Mouse (Mus musculus): ENCODE data around the gene Ahcyl2. TPM values are rescaled to one million over a fixed set of nuclear protein-coding genes. Genes with fewer than 3 reads are reported as not detected.
A peak's percentile ranks its signal among the peaks of the same experiment; 100 is the strongest.

The Ahcyl2 gene
- 37.2 and 41.3 TPM in 2 replicates for polyA plus RNA-seq (2011; ENCODE audit: insufficient read depth, insufficient read length, low read depth, missing spikeins)

DNA sequence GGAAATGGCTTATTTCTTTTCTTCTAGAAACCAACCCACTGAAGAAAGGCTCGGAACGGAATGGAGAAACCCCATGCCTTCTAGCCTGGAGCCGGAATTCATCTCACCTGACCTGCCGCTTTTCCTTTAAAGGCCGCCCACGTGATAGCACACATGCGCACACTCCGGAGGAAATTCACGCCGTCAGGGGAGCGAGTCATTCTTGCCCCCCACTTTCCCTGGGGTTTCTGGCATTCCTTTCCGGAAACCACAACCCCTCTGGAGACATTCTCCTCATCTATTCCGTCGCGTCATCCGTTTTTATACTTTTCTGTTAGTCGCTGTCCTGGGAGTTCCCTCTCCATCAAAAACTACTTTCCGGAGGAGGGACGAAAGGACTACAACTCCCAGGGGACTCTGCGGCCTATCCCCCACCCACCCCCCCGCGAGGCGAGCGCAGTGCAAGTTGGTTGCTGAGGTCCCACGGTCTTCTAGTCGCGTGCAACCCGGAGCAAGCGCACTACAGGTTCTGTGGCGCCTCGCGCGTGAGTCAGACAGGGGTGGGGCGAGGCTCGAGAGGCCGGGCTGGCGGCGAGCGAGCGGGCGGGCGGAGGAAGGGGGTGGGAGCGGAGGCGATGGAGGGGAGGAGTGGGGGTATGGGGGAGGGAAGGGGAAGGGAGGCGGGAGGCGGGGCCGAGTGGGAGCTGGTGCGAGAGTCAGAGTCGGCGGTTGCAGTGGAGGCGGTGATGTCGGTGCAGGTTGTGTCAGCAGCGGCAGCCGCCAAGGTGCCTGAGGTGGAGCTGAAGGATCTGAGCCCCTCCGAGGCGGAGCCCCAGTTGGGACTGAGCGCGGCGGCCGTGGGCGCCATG lies at the start of gene Ahcyl2:
Gene Ahcyl2 (plus strand): TSS at position 199 of the 848 bp plus-strand sequence.
- no peaks in the 10 kb centered on the region for H3K36me3 ChIP-seq (ENCODE audit: control insufficient read depth, insufficient read depth, low read length, poor library complexity, severe bottlenecking)
- H3K4me1 ChIP-seq (ENCODE audit: control insufficient read depth, insufficient read depth, low read length) = no peaks in the 10 kb centered on the region
- TF ChIP-seq POLR2A (IDR thresholded peaks at IDR 0.05; ENCODE audit: insufficient read depth, low read length) = peak; percentile 62
- TF ChIP-seq EP300 (IDR thresholded peaks at IDR 0.05; ENCODE audit: insufficient read depth, low read depth, low read length) = no peak
- TF ChIP-seq CTCF (IDR thresholded peaks at IDR 0.05; ENCODE audit: low read depth, low read length) = no peak
- peak within 1 kb of the TSS; percentile 73 for H3K27ac ChIP-seq (ENCODE audit: insufficient read depth, low read length)
- H3K27me3 ChIP-seq (ENCODE audit: control insufficient read depth, insufficient read depth, low read length, poor library complexity, severe bottlenecking) = no peaks in the 10 kb centered on the region
- peak within 1 kb of the TSS; percentile 96 for H3K4me3 ChIP-seq (ENCODE audit: low read depth, low read length)
- peak within 1 kb of the TSS; percentile 85 for H3K9ac ChIP-seq (ENCODE audit: low read depth, poor library complexity, severe bottlenecking)
- H3K9me3 ChIP-seq (replicated peaks; ENCODE audit: control insufficient read depth, insufficient read depth, low read length, poor library complexity, severe bottlenecking) = no peaks in the 10 kb centered on the region

DNA sequence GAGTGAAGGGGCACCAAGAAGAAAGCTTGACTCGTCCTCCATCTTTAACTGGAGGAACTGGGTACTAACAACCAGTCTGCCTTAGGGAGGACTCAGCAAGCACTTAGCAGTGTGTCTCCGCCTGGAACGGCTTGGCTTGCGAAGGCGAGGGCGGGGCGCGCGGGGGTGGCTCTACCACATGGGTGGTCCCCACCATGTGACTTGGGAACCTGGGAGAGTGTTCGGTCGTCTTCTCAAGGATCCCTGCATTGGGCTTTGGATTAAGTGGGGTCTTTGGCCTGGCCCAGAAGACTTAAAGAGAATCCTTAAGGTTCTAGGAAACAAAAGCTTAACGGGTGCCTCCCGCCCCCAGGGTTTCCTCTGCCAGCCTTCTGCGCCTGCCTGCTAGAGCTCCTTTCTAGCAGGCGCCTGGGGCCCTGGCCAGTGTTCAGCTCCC lies 48.9 kb upstream of the Ahcyl2 start:
- Histone ChIP-seq H3K4me3 (ENCODE audit: low read depth, low read length) (peak overlapping the region; percentile 33), H3K27me3 (ENCODE audit: control insufficient read depth, insufficient read depth, low read length, poor library complexity, severe bottlenecking) (no peaks in the 10 kb centered on the region), H3K4me1 (ENCODE audit: control insufficient read depth, insufficient read depth, low read length) (no peaks in the 10 kb centered on the region), H3K9ac (ENCODE audit: low read depth, poor library complexity, severe bottlenecking) (peak overlapping the region; percentile 37), H3K27ac (ENCODE audit: insufficient read depth, low read length) (peak overlapping the region; percentile 30; the same call in 1 of the 2 replicates), H3K9me3 (replicated peaks; ENCODE audit: control insufficient read depth, insufficient read depth, low read length, poor library complexity, severe bottlenecking) (no peaks in the 10 kb centered on the region), H3K36me3 (ENCODE audit: control insufficient read depth, insufficient read depth, low read length, poor library complexity, severe bottlenecking) (no peaks in the 10 kb centered on the region)
- TF ChIP-seq CTCF (IDR thresholded peaks at IDR 0.05; ENCODE audit: low read depth, low read length) (no peak), EP300 (IDR thresholded peaks at IDR 0.05; ENCODE audit: insufficient read depth, low read depth, low read length) (peak; percentile 45; the same call in 1 of the 2 replicates), POLR2A (IDR thresholded peaks at IDR 0.05; ENCODE audit: insufficient read depth, low read length) (no peak)

DNA sequence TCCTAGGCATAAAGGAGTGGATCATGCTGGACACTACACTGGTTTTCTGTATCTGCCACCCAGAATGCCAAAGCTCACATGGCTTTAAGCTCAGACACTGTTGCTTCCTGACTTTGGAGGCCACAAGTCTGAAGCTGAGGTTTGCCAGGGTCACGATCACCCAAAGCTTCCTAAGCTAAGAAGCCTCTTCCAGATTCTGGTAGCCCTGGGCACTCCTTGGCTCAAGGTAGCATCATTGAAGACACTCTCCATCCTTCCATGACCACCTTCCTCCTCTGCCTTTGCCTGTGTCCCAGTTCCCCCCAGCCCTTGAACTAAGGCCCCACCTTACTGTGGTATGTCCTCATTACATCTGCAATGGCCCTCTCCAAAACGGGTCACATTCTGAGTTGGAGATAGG lies 45.9 kb upstream of the Ahcyl2 start:
- Histone ChIP-seq H3K9ac (ENCODE audit: low read depth, poor library complexity, severe bottlenecking) (no peak overlapping the region), H3K27ac (ENCODE audit: insufficient read depth, low read length) (no peak overlapping the region), H3K4me1 (ENCODE audit: control insufficient read depth, insufficient read depth, low read length) (no peaks in the 10 kb centered on the region), H3K4me3 (ENCODE audit: low read depth, low read length) (no peak overlapping the region), H3K9me3 (replicated peaks; ENCODE audit: control insufficient read depth, insufficient read depth, low read length, poor library complexity, severe bottlenecking) (no peaks in the 10 kb centered on the region), H3K36me3 (ENCODE audit: control insufficient read depth, insufficient read depth, low read length, poor library complexity, severe bottlenecking) (no peaks in the 10 kb centered on the region), H3K27me3 (ENCODE audit: control insufficient read depth, insufficient read depth, low read length, poor library complexity, severe bottlenecking) (no peaks in the 10 kb centered on the region)
- TF ChIP-seq EP300 (IDR thresholded peaks at IDR 0.05; ENCODE audit: insufficient read depth, low read depth, low read length) (no peak), POLR2A (IDR thresholded peaks at IDR 0.05; ENCODE audit: insufficient read depth, low read length) (no peak), CTCF (IDR thresholded peaks at IDR 0.05; ENCODE audit: low read depth, low read length) (no peak)

DNA sequence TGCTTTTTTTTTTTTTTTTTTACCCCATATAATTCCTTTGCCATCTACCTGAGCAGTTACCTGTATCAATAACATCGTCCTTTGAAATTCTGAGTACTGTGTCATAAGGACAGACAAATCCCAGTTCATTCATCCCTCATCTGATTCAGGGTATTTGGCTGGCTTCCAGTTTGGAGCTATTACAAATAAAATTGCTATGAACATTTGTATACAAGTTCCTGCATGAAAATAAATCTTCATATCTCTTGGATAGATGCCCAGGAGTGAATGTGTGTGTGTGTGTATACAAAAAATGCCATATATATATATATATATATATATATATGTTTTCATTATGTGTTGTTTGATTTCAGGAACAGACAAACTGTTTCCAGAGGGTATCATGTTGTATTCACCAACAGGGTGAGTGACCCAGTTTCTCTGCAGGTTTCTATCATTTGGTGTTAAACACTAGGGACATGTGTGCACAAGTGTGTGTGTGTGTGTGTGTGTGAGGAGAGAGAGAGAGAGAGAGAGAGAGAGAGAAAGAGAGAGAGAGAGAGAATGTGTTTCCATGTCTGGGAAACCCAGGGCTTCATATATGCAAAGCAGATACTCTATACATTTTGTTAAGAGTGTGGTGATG lies 41.1 kb upstream of the Ahcyl2 start:
- Histone ChIP-seq H3K9ac (ENCODE audit: low read depth, poor library complexity, severe bottlenecking) (no peak overlapping the region), H3K27ac (ENCODE audit: insufficient read depth, low read length) (no peak overlapping the region), H3K4me1 (ENCODE audit: control insufficient read depth, insufficient read depth, low read length) (no peaks in the 10 kb centered on the region), H3K4me3 (ENCODE audit: low read depth, low read length) (no peak overlapping the region), H3K27me3 (ENCODE audit: control insufficient read depth, insufficient read depth, low read length, poor library complexity, severe bottlenecking) (no peaks in the 10 kb centered on the region), H3K36me3 (ENCODE audit: control insufficient read depth, insufficient read depth, low read length, poor library complexity, severe bottlenecking) (no peaks in the 10 kb centered on the region), H3K9me3 (replicated peaks; ENCODE audit: control insufficient read depth, insufficient read depth, low read length, poor library complexity, severe bottlenecking) (no peaks in the 10 kb centered on the region)
- TF ChIP-seq CTCF (IDR thresholded peaks at IDR 0.05; ENCODE audit: low read depth, low read length) (no peak), EP300 (IDR thresholded peaks at IDR 0.05; ENCODE audit: insufficient read depth, low read depth, low read length) (no peak), POLR2A (IDR thresholded peaks at IDR 0.05; ENCODE audit: insufficient read depth, low read length) (no peak)

DNA sequence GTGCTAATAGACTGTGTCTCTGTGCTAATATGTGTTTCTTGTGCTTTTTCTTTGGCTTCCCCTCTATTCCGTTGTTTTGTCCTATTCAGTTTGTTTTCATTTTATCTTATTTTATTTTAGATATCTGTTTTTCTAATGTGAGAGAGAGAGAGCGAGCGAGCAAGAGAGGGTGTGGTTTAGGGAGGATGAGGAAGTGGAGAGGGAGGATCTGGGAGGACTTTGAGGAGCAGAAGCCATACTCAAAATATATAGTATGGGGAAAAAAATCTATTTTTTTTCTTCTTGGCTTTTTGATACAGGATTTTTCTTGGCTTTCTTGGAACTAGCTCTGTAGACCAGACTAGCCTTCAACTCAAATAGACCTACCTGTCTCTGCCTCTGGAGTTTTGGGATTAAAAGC lies 39.8 kb upstream of the Ahcyl2 start:
- no peaks in the 10 kb centered on the region for H3K9me3 ChIP-seq (replicated peaks; ENCODE audit: control insufficient read depth, insufficient read depth, low read length, poor library complexity, severe bottlenecking)
- no peak overlapping the region for H3K27ac ChIP-seq (ENCODE audit: insufficient read depth, low read length)
- no peak for TF ChIP-seq CTCF (IDR thresholded peaks at IDR 0.05; ENCODE audit: low read depth, low read length)
- TF ChIP-seq POLR2A (IDR thresholded peaks at IDR 0.05; ENCODE audit: insufficient read depth, low read length) = no peak
- no peak for TF ChIP-seq EP300 (IDR thresholded peaks at IDR 0.05; ENCODE audit: insufficient read depth, low read depth, low read length)
- no peaks in the 10 kb centered on the region for H3K4me1 ChIP-seq (ENCODE audit: control insufficient read depth, insufficient read depth, low read length)
- no peaks in the 10 kb centered on the region for H3K36me3 ChIP-seq (ENCODE audit: control insufficient read depth, insufficient read depth, low read length, poor library complexity, severe bottlenecking)
- H3K4me3 ChIP-seq (ENCODE audit: low read depth, low read length) = no peak overlapping the region
- no peak overlapping the region for H3K9ac ChIP-seq (ENCODE audit: low read depth, poor library complexity, severe bottlenecking)
- no peaks in the 10 kb centered on the region; the same call in 1 of the 2 replicates for H3K27me3 ChIP-seq (ENCODE audit: control insufficient read depth, insufficient read depth, low read length, poor library complexity, severe bottlenecking)

All from ES-Bruce4 (cell line).